ENCODE assay signal across 15 mouse cellular contexts in genomic region chr8:46526821-46527220, GRCm38 (mm10). TPM values are rescaled to one million over a fixed set of nuclear protein-coding genes. Genes with fewer than 3 reads are reported as not detected.
DNase-seq lines count a peak whose midpoint lies in the region; ATAC-seq lines count a peak whose summit lies in the region.
"Had no signal": no experiment of that assay in that cellular context is flagged by ENCODE, and none has a peak within 500 bp of the region (broad histone marks: within the 10 kb centered on the region; RNA-seq: fewer than 3 reads in every experiment).

No protein-coding gene starts in this region.

- WGBS in forebrain, embryonic 14.5 days: 61% methylated on average over 10 of the region's 10 CpGs
- WGBS in forebrain, embryonic 10.5 days: 90% methylated on average over 10 of the region's 10 CpGs

- H3K9me3 ChIP-seq in forebrain, embryonic 14.5 days (replicated peaks; ENCODE audit: control insufficient read depth, low read length): no peaks in the 10 kb centered on the region
- H3K9me3 ChIP-seq in forebrain, embryonic 10.5 days: no peaks in the 10 kb centered on the region
- H3K9me3 ChIP-seq: embryonic facial prominence, embryonic 12.5 days; heart, embryonic 12.5 days; liver, embryonic 13.5 days had no signal

- no peak overlapping the region for H3K27ac ChIP-seq in forebrain, embryonic 14.5 days (ENCODE audit: low read depth, low read length)
- H3K27ac ChIP-seq in forebrain, embryonic 10.5 days: no peak overlapping the region
- H3K27ac ChIP-seq: embryonic facial prominence, embryonic 12.5 days; left cerebral cortex, adult 2 months; liver, embryonic 13.5 days had no signal

- H3K4me2 ChIP-seq in forebrain, embryonic 14.5 days (ENCODE audit: low read length): no peak overlapping the region
- H3K4me2 ChIP-seq: embryonic facial prominence, embryonic 12.5 days; heart, embryonic 12.5 days; liver, embryonic 13.5 days had no signal

- H3K9ac ChIP-seq in forebrain, embryonic 14.5 days (ENCODE audit: low read length): no peak overlapping the region
- H3K9ac ChIP-seq: embryonic facial prominence, embryonic 12.5 days; heart, embryonic 12.5 days; liver, embryonic 13.5 days had no signal

- intact Hi-C loops in left cerebral cortex, postnatal 4 days (cut with DNase I): no loop called here
- intact Hi-C loops in left cerebral cortex, postnatal 25 days (cut with DNase I): no loop called here

- H3K36me3 ChIP-seq in forebrain, embryonic 14.5 days (ENCODE audit: control insufficient read depth, insufficient read depth, low read length): no peaks in the 10 kb centered on the region
- H3K36me3 ChIP-seq in forebrain, embryonic 10.5 days (replicated peaks): no peaks in the 10 kb centered on the region
- H3K36me3 ChIP-seq: embryonic facial prominence, embryonic 12.5 days had no signal

- DNase-seq in forebrain, embryonic 14.5 days (ENCODE audit: low spot score): peak; percentile 58
- no peak for DNase-seq in forebrain, embryonic 10.5 days (ENCODE audit: extremely low spot score, low spot score)
- peak; percentile 63 for DNase-seq in left cerebral cortex, postnatal 4 days
- no peak for DNase-seq in left cerebral cortex, postnatal 25 days (ENCODE audit: low spot score in 2 of 2)
- peak; percentile 31 for DNase-seq in MN1 (ENCODE audit: low spot score)
- peak; percentile 67 for DNase-seq in kidney, postnatal 14 days
- DNase-seq in spleen, postnatal 36 days (ENCODE audit: low spot score in 2 of 2): no peak
- DNase-seq: cerebellum, adult 8-10 months; liver, embryonic 13.5 days; right cerebral cortex, postnatal 14 days had no signal

- H3K4me1 ChIP-seq in forebrain, embryonic 14.5 days (ENCODE audit: control insufficient read depth, insufficient read depth, low read length): no peaks in the 10 kb centered on the region
- 0 out of 2 replicates have a peak, but pooled peaks cover 4% of the 10 kb centered on the region for H3K4me1 ChIP-seq in forebrain, embryonic 10.5 days

- no peaks in the 10 kb centered on the region for H3K27me3 ChIP-seq in forebrain, embryonic 14.5 days (replicated peaks; ENCODE audit: control insufficient read depth, insufficient read depth, low read length)
- H3K27me3 ChIP-seq in forebrain, embryonic 10.5 days (ENCODE audit: poor library complexity, severe bottlenecking): no peaks in the 10 kb centered on the region
- H3K27me3 ChIP-seq: embryonic facial prominence, embryonic 12.5 days; heart, embryonic 12.5 days; liver, embryonic 13.5 days; Patski had no signal

- no peak overlapping the region for H3K4me3 ChIP-seq in forebrain, embryonic 14.5 days (ENCODE audit: low read depth, low read length)
- no peak overlapping the region for H3K4me3 ChIP-seq in forebrain, embryonic 10.5 days
- H3K4me3 ChIP-seq: embryonic facial prominence, embryonic 12.5 days; heart, embryonic 12.5 days; left cerebral cortex, adult 2 months; liver, embryonic 13.5 days had no signal

- ATAC-seq in forebrain, embryonic 14.5 days: peak; percentile 63; the same call in 1 of the 2 replicates
- no peak for ATAC-seq in frontal cortex, adult (ENCODE audit: low TSS enrichment)
- ATAC-seq: Patski had no signal

RNA-seq across cellular contexts. Expression of gene Cenpu, which starts 25.0 kb away (rescaled TPM):
- polyA plus RNA-seq in forebrain, embryonic 14.5 days (2014; fragmentation: Nextera tagmentation; extraction: Ambion mirVana): 16.3 and 19.6 TPM in 2 replicates
- 34.2 and 34.9 TPM in 2 replicates for polyA plus RNA-seq in forebrain, embryonic 10.5 days (2016; fragmentation: Nextera tagmentation; extraction: Ambion mirVana)
- 1 to 10 TPM; 4.6 to 5.8 TPM for total RNA-seq in left cerebral cortex, postnatal 4 days (2021)
- total RNA-seq in left cerebral cortex, postnatal 25 days (2021): 1 to 10 TPM; 1.9 to 2.9 TPM

RNA-seq across cellular contexts. Expression of gene Acsl1, which starts 56.0 kb away (rescaled TPM):
- 8.8 and 10.0 TPM in 2 replicates for polyA plus RNA-seq in forebrain, embryonic 14.5 days (2014; fragmentation: Nextera tagmentation; extraction: Ambion mirVana)
- polyA plus RNA-seq in forebrain, embryonic 10.5 days (2016; fragmentation: Nextera tagmentation; extraction: Ambion mirVana): 6.5 and 6.9 TPM in 2 replicates
- 10 to 100 TPM; 40.5 to 41.7 TPM for total RNA-seq in left cerebral cortex, postnatal 4 days (2021)
- 10 to 100 TPM; 42.2 to 49.0 TPM for total RNA-seq in left cerebral cortex, postnatal 25 days (2021)

Comparison
In these comparisons a context has a peak if more than half of its experiments do, and no peak if none do; other contexts are left out.
1. DNase-seq: peak in forebrain, embryonic 14.5 days (single experiment), left cerebral cortex, postnatal 4 days (single experiment), MN1 (single experiment) and kidney, postnatal 14 days (single experiment); none in forebrain, embryonic 10.5 days (single experiment), left cerebral cortex, postnatal 25 days (0 of 2) and spleen, postnatal 36 days (0 of 2).